Mouse (Mus musculus): ENCODE results near the gene R3hcc1l. TPM values are rescaled to one million over a fixed set of nuclear protein-coding genes. Genes with fewer than 3 reads are reported as not detected.

R3hcc1l gene
- total RNA-seq, 2 experiments from 2014 or later = 24.7 to 26.9 TPM

GRCm38 (mm10) chr19:42595066-42595465, 76.5 kb downstream of the R3hcc1l start:
- intact Hi-C loops (cut with DNase I) = no loop called here

GRCm38 (mm10) chr19:42597286-42597685, 78.7 kb downstream of the R3hcc1l start:
- intact Hi-C loops (cut with DNase I) = no loop called here
- no peak for DNase-seq

More at GRCm38 (mm10) chr19:42595066-42595465, 76.5 kb downstream of the R3hcc1l start:
- no peak for DNase-seq

- no peak for DNase-seq
- intact Hi-C loops (cut with DNase I) = no loop called here
Observed at GRCm38 (mm10) chr19:42597896-42598295, 79.3 kb downstream of the R3hcc1l start.

- no peak for DNase-seq
- intact Hi-C loops (cut with DNase I) = no loop called here
Observed at GRCm38 (mm10) chr19:42599891-42600290, 81.3 kb downstream of the R3hcc1l start.

- no peak for DNase-seq
- intact Hi-C loops (cut with DNase I) = no loop called here
Observed at GRCm38 (mm10) chr19:42600591-42600990, 82.0 kb downstream of the R3hcc1l start.

GRCm38 (mm10) chr19:42601445-42601844, 82.9 kb downstream of the R3hcc1l start:
- no peak for DNase-seq
- intact Hi-C loops (cut with DNase I) = no loop called here

GRCm38 (mm10) chr19:42602041-42602440, 83.5 kb downstream of the R3hcc1l start:
- DNase-seq = no peak
- intact Hi-C loops (cut with DNase I) = no loop called here

- intact Hi-C loops (cut with DNase I) = no loop called here
- DNase-seq = no peak
Observed at GRCm38 (mm10) chr19:42602576-42602975, 84.0 kb downstream of the R3hcc1l start.

GRCm38 (mm10) chr19:42608082-42608481, 89.5 kb downstream of the R3hcc1l start:
- intact Hi-C loops (cut with DNase I) = no loop called here
- no peak for DNase-seq

- no peak for DNase-seq
- intact Hi-C loops (cut with DNase I) = no loop called here
Observed at GRCm38 (mm10) chr19:42609716-42610115, 91.2 kb downstream of the R3hcc1l start.

GRCm38 (mm10) chr19:42611746-42612145, 93.2 kb downstream of the R3hcc1l start:
- intact Hi-C loops (cut with DNase I) = no loop called here
- DNase-seq = no peak

GRCm38 (mm10) chr19:42612654-42613053, 94.1 kb downstream of the R3hcc1l start, which contains the start of gene Loxl4:
Gene Loxl4 (minus strand): TSS chr19:42612813.
- intact Hi-C loops (cut with DNase I) = no loop called here
- DNase-seq = peak; percentile 80 to 85

GRCm38 (mm10) chr19:42613116-42613515, 94.6 kb downstream of the R3hcc1l start:
- no peak for DNase-seq
- intact Hi-C loops (cut with DNase I) = no loop called here

GRCm38 (mm10) chr19:42613647-42614225, 95.2 kb downstream of the R3hcc1l start:
- DNase-seq = no peak
- intact Hi-C loops (cut with DNase I) = no loop called here

GRCm38 (mm10) chr19:42628068-42628467, 109.5 kb downstream of the R3hcc1l start:
- peak; percentile 51 to 57 for DNase-seq
- intact Hi-C loops (cut with DNase I) = no loop called here

- intact Hi-C loops (cut with DNase I) = no loop called here
- peak in 1 of 2 experiments; percentile 43 for DNase-seq
Observed at GRCm38 (mm10) chr19:42631541-42631961, 113.0 kb downstream of the R3hcc1l start.

GRCm38 (mm10) chr19:42632301-42632700, 113.7 kb downstream of the R3hcc1l start:
- intact Hi-C loops (cut with DNase I) = no loop called here
- DNase-seq = no peak

GRCm38 (mm10) chr19:42633650-42634049, 115.1 kb downstream of the R3hcc1l start:
- intact Hi-C loops (cut with DNase I) = no loop called here
- DNase-seq = no peak

GRCm38 (mm10) chr19:42636631-42637030, 118.1 kb downstream of the R3hcc1l start:
- DNase-seq = no peak
- intact Hi-C loops (cut with DNase I) = loop anchor here (5.0 kb wide), 1 partner anchor 49 kb away; no protein-coding TSS in a partner anchor

- DNase-seq = peak; percentile 57 to 62
- intact Hi-C loops (cut with DNase I) = loop anchor here (5.0 kb wide), 1 partner anchor 52 kb away; no protein-coding TSS in a partner anchor
Observed at GRCm38 (mm10) chr19:42638604-42639481, 120.3 kb downstream of the R3hcc1l start.

- no peak for DNase-seq
- intact Hi-C loops (cut with DNase I) = loop anchor here (5.0 kb wide), 1 partner anchor 52 kb away; no protein-coding TSS in a partner anchor
Observed at GRCm38 (mm10) chr19:42639544-42639943, 121.0 kb downstream of the R3hcc1l start.

GRCm38 (mm10) chr19:42640211-42640610, 121.7 kb downstream of the R3hcc1l start:
- no peak for DNase-seq
- intact Hi-C loops (cut with DNase I) = no loop called here

Measured in heart, postnatal 36 days (tissue).